17 mouse cellular contexts compared by ENCODE assay signal in the genomic region with DNA sequence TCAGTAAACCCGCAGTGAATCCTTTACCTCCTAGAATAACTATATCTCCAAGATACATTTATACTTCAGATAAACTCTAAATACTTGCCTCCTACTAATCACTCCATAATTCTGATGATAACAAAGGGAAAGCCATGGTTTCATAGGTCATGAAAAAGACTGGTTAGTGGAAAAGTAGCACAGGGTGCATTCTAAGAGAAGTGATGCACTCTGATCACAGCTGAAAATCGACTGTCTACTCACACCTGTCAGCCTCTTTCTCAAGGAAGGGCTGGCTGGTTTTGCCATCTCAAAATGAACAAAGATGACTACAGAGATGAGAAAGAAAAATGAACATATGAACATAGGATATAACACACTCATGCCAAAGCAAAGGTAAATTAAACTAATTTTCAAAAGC.
"Had no signal": no experiment of that assay in that cellular context is flagged by ENCODE, and none has a peak within 500 bp of the region (broad histone marks: within the 10 kb centered on the region; RNA-seq: fewer than 3 reads in every experiment).

No protein-coding gene starts in this region.

- H3K9me3 ChIP-seq: kidney, embryonic 15.5 days; liver, embryonic 13.5 days; midbrain, embryonic 12.5 days had no signal

- H3K4me2 ChIP-seq: kidney, embryonic 15.5 days; liver, embryonic 13.5 days; midbrain, embryonic 12.5 days had no signal

- DNase-seq: kidney, postnatal 10 days; kidney, postnatal 36 days; layer of hippocampus, postnatal 36 days; liver, embryonic 13.5 days; lung, adult 2 months; lung, postnatal 14 days; right cerebral cortex, postnatal 14 days; right cerebral cortex, postnatal 4 days; thymus, adult 2 months; thymus, postnatal 14 days; thymus, postnatal 4 days had no signal

- H3K9ac ChIP-seq: kidney, embryonic 15.5 days; liver, embryonic 13.5 days; midbrain, embryonic 12.5 days had no signal

- H3K27me3 ChIP-seq: kidney, embryonic 15.5 days; liver, embryonic 13.5 days; midbrain, embryonic 12.5 days had no signal

- H3K4me1 ChIP-seq: kidney, embryonic 15.5 days; liver, embryonic 13.5 days; midbrain, embryonic 12.5 days had no signal

- H3K27ac ChIP-seq: kidney, embryonic 15.5 days; left cerebral cortex, adult 2 months; liver, embryonic 13.5 days; macrophage; midbrain, embryonic 12.5 days; stomach, postnatal 0 days had no signal

- ATAC-seq: midbrain, embryonic 16.5 days had no signal

- H3K36me3 ChIP-seq: kidney, embryonic 15.5 days; liver, embryonic 13.5 days; midbrain, embryonic 12.5 days had no signal

- H3K4me3 ChIP-seq: kidney, embryonic 15.5 days; left cerebral cortex, adult 2 months; liver, embryonic 13.5 days; midbrain, embryonic 12.5 days had no signal
